Mouse (Mus musculus): ENCODE results near the gene Tipin. TPM values are rescaled to one million over a fixed set of nuclear protein-coding genes. Genes with fewer than 3 reads are reported as not detected.

The Tipin gene
- polyA plus RNA-seq, 1 experiment from 2014 or later: 109 TPM

DNA sequence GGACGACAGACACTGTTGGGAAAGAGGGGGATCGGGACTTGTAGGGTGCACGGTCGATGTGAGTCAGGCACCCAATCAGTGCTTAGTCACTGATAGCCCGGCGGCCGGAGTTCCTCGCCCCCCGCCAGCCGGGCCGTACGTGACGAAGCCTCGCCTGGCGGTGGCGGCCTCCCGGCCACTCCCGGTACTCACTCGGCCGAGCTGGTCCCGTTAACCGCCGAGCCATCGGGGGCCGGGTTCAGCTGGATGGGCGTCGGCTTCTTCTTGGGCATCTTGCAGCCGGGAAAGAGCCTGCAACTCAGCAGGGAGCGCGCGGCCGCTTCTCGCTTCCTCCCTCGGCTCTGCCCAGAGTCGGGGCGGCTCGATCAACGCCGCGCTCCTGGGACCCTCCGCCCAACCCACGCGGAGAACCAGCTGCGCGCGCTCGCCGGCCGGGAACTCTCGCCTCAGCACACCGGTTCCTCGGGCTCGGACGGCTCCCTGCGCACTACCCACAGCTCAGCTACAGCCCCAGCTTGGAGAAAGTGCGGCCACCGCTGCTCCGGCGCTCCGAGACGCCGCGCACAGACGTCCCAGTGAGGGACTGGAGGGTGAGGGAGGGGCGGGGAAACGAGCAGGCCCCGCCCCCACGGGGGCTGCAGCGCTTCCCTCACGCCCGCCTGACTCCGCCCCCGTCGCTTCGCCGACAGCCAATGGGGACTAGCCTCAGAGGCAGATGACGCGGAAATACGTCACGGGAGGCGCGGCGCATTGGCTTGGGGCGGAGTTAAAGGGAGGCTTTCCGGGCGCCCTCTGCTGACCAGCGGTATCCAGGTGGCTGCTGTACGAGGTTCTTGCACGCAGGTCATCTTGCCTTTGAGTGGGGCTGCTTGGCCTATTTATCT is 28.1 kb upstream of the Tipin start, which contains the start of gene Map2k1:
Map2k1 (minus strand) TSS at position 611 of the 884 bp plus-strand sequence.
- peak within 1 kb of the TSS; percentile 96 for H3K4me2 ChIP-seq (ENCODE audit: low read depth, low read length)
- peak; percentile 100 for DNase-seq
- no peaks in the 10 kb centered on the region for H3K27me3 ChIP-seq (ENCODE audit: insufficient read depth, low read length)
- peak; percentile 96 for ATAC-seq
- H3K27ac ChIP-seq (ENCODE audit: low read depth): peak within 1 kb of the TSS; percentile 87
- peak within 1 kb of the TSS; percentile 86 for H3K4me3 ChIP-seq (ENCODE audit: low read depth, low read length)
- no peaks in the 10 kb centered on the region for H3K36me3 ChIP-seq (replicated peaks; ENCODE audit: insufficient read depth, low read length)
- TF ChIP-seq CTCF (IDR thresholded peaks at IDR 0.05; ENCODE audit: low read depth) (peak; percentile 93), EP300 (IDR thresholded peaks at IDR 0.05; ENCODE audit: low read depth) (no peak)
- 3% methylated on average over 70 of the region's 89 CpGs for WGBS (ENCODE audit: insufficient replicate concordance)
- H3K9me3 ChIP-seq (ENCODE audit: low read length): no peaks in the 10 kb centered on the region
- peak within 1 kb of the TSS; percentile 83 for H3K9ac ChIP-seq (replicated peaks)
- H3K4me1 ChIP-seq (ENCODE audit: insufficient read depth): peaks cover 23% of the 10 kb centered on the region

DNA sequence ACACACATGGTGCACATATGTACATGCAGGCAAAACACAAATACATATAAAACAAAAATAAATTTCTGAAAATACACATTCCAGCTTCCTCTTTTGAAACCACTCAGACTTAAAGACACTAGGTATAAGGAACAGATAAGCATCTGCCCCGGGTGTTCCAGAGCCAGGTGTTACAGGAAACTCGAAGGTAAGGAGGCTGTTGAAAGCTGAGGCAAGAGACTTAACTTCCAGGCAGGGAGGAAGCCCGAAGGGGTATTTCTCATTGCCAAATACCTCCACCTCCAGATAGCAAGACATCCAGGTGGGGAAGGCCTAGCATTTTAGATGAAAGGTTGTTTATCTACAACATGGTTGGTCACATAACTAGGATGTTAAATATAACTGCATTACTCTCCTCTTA is 26.0 kb upstream of the Tipin start:
- no peak overlapping the region for H3K27ac ChIP-seq (ENCODE audit: low read depth)
- H3K4me1 ChIP-seq (ENCODE audit: insufficient read depth): peaks cover 20% of the 10 kb centered on the region
- no peak overlapping the region for H3K4me2 ChIP-seq (ENCODE audit: low read depth, low read length)
- H3K36me3 ChIP-seq (replicated peaks; ENCODE audit: insufficient read depth, low read length): no peaks in the 10 kb centered on the region
- H3K27me3 ChIP-seq (ENCODE audit: insufficient read depth, low read length): no peaks in the 10 kb centered on the region
- no peak overlapping the region for H3K4me3 ChIP-seq (ENCODE audit: low read depth, low read length)
- ATAC-seq (no peak), DNase-seq (no peak)
- WGBS (ENCODE audit: insufficient replicate concordance): 54% methylated on average over 3 of the region's 3 CpGs
- no peak overlapping the region for H3K9ac ChIP-seq (replicated peaks)
- TF ChIP-seq EP300 (IDR thresholded peaks at IDR 0.05; ENCODE audit: low read depth) (no peak), CTCF (IDR thresholded peaks at IDR 0.05; ENCODE audit: low read depth) (no peak)
- H3K9me3 ChIP-seq (ENCODE audit: low read length): no peaks in the 10 kb centered on the region

DNA sequence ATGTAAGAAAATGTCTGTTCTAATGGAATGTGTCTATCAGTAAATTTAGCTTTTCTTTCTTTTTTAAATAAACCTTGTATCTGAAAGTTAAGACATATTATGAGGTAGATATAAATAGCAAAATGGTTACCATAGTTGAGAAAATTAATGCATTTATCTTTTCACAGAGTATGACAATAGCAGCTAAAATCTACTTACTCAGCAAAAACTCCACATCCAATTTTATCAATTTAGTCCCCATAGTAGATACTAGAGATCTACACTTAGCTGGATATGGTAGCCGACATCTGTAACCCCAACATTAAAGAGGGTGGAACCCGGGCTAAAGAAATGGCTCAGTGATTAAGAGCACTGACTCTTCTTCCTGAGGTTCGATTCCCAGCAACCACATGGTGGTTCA is 25.2 kb upstream of the Tipin start:
- H3K36me3 ChIP-seq (replicated peaks; ENCODE audit: insufficient read depth, low read length): no peaks in the 10 kb centered on the region
- 76% methylated on average over 3 of the region's 3 CpGs for WGBS (ENCODE audit: insufficient replicate concordance)
- no peak overlapping the region for H3K4me2 ChIP-seq (ENCODE audit: low read depth, low read length)
- peaks cover 12% of the 10 kb centered on the region for H3K4me1 ChIP-seq (ENCODE audit: insufficient read depth)
- no peak for ATAC-seq
- TF ChIP-seq CTCF (IDR thresholded peaks at IDR 0.05; ENCODE audit: low read depth): no peak
- no peak for TF ChIP-seq EP300 (IDR thresholded peaks at IDR 0.05; ENCODE audit: low read depth)
- no peak overlapping the region for H3K4me3 ChIP-seq (ENCODE audit: low read depth, low read length)
- H3K27me3 ChIP-seq (ENCODE audit: insufficient read depth, low read length): no peaks in the 10 kb centered on the region
- H3K9ac ChIP-seq (replicated peaks): no peak overlapping the region
- no peaks in the 10 kb centered on the region for H3K9me3 ChIP-seq (ENCODE audit: low read length)
- no peak for DNase-seq
- no peak overlapping the region for H3K27ac ChIP-seq (ENCODE audit: low read depth)

DNA sequence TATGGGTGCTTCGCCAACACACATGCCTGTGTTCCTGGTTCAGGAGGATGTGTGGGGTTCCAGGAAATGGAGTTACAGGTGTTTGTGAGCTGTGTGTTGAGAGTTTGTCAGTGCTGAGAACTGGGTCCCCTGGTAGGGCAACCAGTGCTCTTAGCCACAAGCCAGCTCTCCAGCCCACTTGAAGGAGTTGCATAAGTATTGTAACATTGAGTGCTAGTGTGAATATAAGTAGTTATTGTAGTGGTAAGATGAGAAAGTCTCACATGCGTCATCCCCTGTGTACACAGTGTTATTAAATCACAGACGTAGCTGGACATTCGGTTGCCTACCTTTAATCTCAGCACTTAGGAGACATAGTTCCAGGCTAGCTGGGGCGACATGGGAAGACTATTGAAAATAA is 21.5 kb upstream of the Tipin start:
- H3K4me1 ChIP-seq (ENCODE audit: insufficient read depth): no peaks in the 10 kb centered on the region
- H3K27me3 ChIP-seq (ENCODE audit: insufficient read depth, low read length): no peaks in the 10 kb centered on the region
- TF ChIP-seq EP300 (IDR thresholded peaks at IDR 0.05; ENCODE audit: low read depth) (no peak), CTCF (IDR thresholded peaks at IDR 0.05; ENCODE audit: low read depth) (no peak)
- no peaks in the 10 kb centered on the region for H3K36me3 ChIP-seq (replicated peaks; ENCODE audit: insufficient read depth, low read length)
- H3K4me2 ChIP-seq (ENCODE audit: low read depth, low read length): no peak overlapping the region
- DNase-seq (no peak), ATAC-seq (no peak)
- H3K27ac ChIP-seq (ENCODE audit: low read depth): no peak overlapping the region
- no peak overlapping the region for H3K4me3 ChIP-seq (ENCODE audit: low read depth, low read length)
- no peak overlapping the region for H3K9ac ChIP-seq (replicated peaks)
- H3K9me3 ChIP-seq (ENCODE audit: low read length): no peaks in the 10 kb centered on the region
- 82% methylated on average over 5 of the region's 5 CpGs for WGBS (ENCODE audit: insufficient replicate concordance)

DNA sequence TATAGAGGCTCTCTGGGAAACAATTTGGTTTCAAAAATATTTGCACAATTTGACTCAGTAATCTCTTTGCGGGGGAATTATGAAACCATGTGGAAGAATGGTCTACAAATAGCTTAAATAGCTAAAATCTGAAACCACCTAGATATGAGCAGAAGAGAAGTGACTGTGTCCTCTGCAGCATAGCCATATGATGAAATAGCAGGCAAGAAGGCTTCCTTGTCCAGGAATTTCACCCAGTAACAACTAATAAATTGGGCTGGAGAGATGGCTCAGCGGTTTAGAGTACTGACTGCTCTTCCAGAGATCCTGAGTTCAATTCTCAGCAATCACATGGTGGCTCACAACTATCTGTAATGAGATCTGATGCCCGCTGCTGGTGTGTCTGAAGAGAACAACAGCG is 20.4 kb upstream of the Tipin start:
- 83% methylated on average over 4 of the region's 4 CpGs for WGBS (ENCODE audit: insufficient replicate concordance)
- H3K9me3 ChIP-seq (ENCODE audit: low read length): no peaks in the 10 kb centered on the region
- TF ChIP-seq CTCF (IDR thresholded peaks at IDR 0.05; ENCODE audit: low read depth): no peak
- TF ChIP-seq EP300 (IDR thresholded peaks at IDR 0.05; ENCODE audit: low read depth): no peak
- ATAC-seq (no peak), DNase-seq (no peak)
- H3K4me2 ChIP-seq (ENCODE audit: low read depth, low read length): no peak overlapping the region
- no peaks in the 10 kb centered on the region for H3K27me3 ChIP-seq (ENCODE audit: insufficient read depth, low read length)
- no peaks in the 10 kb centered on the region for H3K4me1 ChIP-seq (ENCODE audit: insufficient read depth)
- no peak overlapping the region for H3K4me3 ChIP-seq (ENCODE audit: low read depth, low read length)
- no peak overlapping the region for H3K9ac ChIP-seq (replicated peaks)
- no peaks in the 10 kb centered on the region for H3K36me3 ChIP-seq (replicated peaks; ENCODE audit: insufficient read depth, low read length)
- no peak overlapping the region for H3K27ac ChIP-seq (ENCODE audit: low read depth)

DNA sequence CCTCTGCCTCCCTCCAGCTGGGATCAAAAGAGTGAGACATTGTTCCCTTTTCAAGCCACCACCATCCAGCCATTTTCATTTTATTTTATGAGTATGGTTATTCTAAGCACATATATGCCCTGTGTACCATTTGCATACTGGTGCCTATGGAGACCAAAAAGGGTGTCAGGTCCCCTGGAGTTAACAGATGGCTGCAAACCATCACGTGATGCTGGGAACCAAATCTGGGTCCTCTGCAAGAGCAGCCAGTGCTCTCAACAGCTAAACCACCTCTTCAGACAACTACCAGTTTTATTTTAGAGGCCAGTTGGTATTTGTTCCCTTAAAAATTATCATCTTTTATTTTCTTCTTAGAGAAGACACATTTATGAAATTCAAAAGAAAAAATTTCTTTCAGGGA is 16.6 kb upstream of the Tipin start:
- Histone ChIP-seq H3K27ac (ENCODE audit: low read depth) (no peak overlapping the region), H3K4me3 (ENCODE audit: low read depth, low read length) (no peak overlapping the region), H3K9ac (replicated peaks) (no peak overlapping the region), H3K27me3 (ENCODE audit: insufficient read depth, low read length) (no peaks in the 10 kb centered on the region), H3K4me2 (ENCODE audit: low read depth, low read length) (no peak overlapping the region), H3K9me3 (ENCODE audit: low read length) (no peaks in the 10 kb centered on the region), H3K36me3 (replicated peaks; ENCODE audit: insufficient read depth, low read length) (no peaks in the 10 kb centered on the region), H3K4me1 (ENCODE audit: insufficient read depth) (no peaks in the 10 kb centered on the region)
- no peak for DNase-seq
- TF ChIP-seq CTCF (IDR thresholded peaks at IDR 0.05; ENCODE audit: low read depth): no peak
- no peak for TF ChIP-seq EP300 (IDR thresholded peaks at IDR 0.05; ENCODE audit: low read depth)
- no peak for ATAC-seq
- 28% methylated on average over 1 of the region's 1 CpGs for WGBS (ENCODE audit: insufficient replicate concordance)

Data from liver, postnatal 0 days (tissue).